Mouse (Mus musculus): ENCODE data around the gene Tex101.

GRCm38 (mm10) chr7:24636264-24636663 is 40.2 kb downstream of the Tex101 start, which contains the start of gene Lypd3:
- no peak for TF ChIP-seq POLR2A (IDR thresholded peaks at IDR 0.05; ENCODE audit: extremely low read depth, insufficient read depth, low read length)
- no peak for TF ChIP-seq CTCF (IDR thresholded peaks at IDR 0.05; ENCODE audit: low read depth, low read length)

Data from liver, adult 2 months (tissue).